Mouse (Mus musculus) myocyte (in vitro differentiated cells): ENCODE data around the gene Lgals7.

ENCODE experiments used
- MAX ChIP-seq: IDR thresholded peaks from one replicate; pipeline ENCODE4 v1.6.1; 2011; ENCODE audit warnings: low read depth, mild to moderate bottlenecking, control low read depth
- POLR2A ChIP-seq: IDR thresholded peaks from one replicate; pipeline ENCODE4 v1.6.1; 2011; ENCODE audit warnings: low read depth, mild to moderate bottlenecking, control low read depth, moderate library complexity; ENCODE audit not compliant: insufficient read length
- POLR2AphosphoS2 ChIP-seq: IDR thresholded peaks from one replicate; pipeline ENCODE4 v1.6.1; 2011; ENCODE audit warnings: low read depth, control low read depth; ENCODE audit not compliant: insufficient read length
- TCF12 ChIP-seq: IDR thresholded peaks from one replicate; pipeline ENCODE4 v1.6.1; 2011; ENCODE audit warnings: mild to moderate bottlenecking, control low read depth; ENCODE audit not compliant: poor library complexity, insufficient read depth, severe bottlenecking
- TCF3 ChIP-seq: IDR thresholded peaks from one replicate; pipeline ENCODE4 v1.6.1; 2011; ENCODE audit warnings: low read depth, control low read depth; ENCODE audit not compliant: insufficient read length

- TF ChIP-seq POLR2A (no peak), TCF3 (no peak), TCF12 (no peak), POLR2AphosphoS2 (no peak), MAX (no peak)
These were observed 7.4 kb downstream of the Lgals7 start for GRCm38 (mm10) chr7:28870901-28871664.
